Mouse (Mus musculus) retina, postnatal 1 day (tissue): ENCODE results near the gene Col4a2.

Source experiments
- DNase-seq: peaks from one replicate; pipeline ENCODE4 v3.0.0-alpha.2; 2012

Gene Col4a2

DNA sequence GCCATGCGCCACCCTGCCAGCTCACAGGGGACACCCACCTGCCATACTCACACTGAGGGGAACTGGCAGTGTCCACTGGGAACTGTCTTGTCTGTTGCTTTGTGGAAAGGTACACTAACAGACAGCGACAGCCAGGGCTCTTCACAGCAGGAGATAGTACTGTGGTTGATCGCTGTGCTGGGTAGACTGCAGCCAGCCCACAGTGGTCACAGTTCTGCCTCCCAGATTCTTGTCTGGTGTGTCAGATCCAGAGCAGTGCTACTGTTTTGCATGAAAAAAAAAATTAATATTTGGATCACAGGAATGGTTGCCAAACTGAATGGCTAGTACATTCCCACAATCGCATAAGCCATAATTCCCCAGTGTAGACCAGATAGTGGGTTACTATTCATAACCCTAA is 74.7 kb downstream of the Col4a2 start:
- DNase-seq, result no peak

GRCm38 (mm10) chr8:11389275-11390050 is 76.9 kb downstream of the Col4a2 start:
- no peak for DNase-seq

GRCm38 (mm10) chr8:11392739-11393138 is 80.1 kb downstream of the Col4a2 start:
- DNase-seq, result peak; percentile 82

GRCm38 (mm10) chr8:11393161-11393560 is 80.6 kb downstream of the Col4a2 start:
- DNase-seq, result peak; percentile 54

- DNase-seq, result no peak
Measured at GRCm38 (mm10) chr8:11393607-11394006, 81.0 kb downstream of the Col4a2 start.

DNA sequence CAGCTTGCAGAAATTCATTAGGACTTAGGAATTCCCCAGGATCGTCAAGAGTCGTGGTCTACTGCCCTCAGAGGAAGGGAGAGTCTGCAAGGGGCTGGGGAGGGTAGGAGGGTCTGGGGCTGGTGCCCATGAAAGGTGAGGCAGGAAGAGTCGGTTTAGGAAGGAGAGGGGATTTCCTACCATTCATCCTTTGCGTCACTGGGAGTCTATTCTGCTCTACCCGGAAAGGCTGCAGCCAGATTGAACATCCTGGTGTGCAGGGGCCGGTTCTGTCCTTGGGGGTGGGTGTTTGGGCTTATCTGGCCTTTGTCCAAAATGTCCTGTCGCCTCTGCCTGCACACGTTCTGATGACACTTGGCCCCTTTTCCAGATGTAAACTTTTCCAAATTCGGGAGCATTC is 82.2 kb downstream of the Col4a2 start:
- DNase-seq, result no peak

DNA sequence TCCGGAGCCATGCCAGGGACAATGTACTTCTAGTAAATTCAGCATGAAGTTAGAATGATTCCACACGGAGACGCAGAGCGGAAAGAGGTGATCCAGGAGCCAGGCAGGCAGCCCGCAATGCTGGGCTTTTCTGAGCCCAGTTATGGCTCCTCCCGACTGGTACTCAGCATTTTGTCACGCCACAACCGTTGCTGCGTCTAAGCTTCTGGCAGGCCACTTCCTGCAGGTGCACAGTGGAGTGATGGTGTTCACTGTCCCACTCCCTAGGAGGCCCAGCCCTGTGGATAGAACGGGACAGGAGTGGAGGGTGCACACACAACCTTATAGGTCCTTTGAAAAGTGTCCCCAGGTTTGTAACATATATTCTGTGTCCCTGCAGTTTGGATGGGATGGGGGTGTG is 83.0 kb downstream of the Col4a2 start:
- no peak for DNase-seq

DNA sequence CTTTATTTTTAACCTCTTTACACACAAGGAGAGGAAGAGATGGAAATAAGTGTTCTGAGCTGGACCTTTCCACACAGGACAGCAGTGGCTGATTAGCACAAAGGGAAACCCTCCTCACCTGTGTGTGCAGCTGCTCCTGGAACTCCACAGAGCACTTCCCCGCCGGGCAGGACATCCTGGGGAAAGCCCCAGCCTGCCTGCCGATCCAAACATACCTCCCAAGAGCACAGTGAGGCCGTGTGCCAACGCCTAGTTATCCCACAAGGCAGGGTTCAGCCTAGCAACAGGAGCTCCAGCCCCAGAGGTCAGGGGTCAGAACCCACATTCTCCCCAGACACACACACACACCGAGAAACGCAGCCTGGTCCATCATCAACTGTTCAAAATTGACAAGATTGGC is 83.5 kb downstream of the Col4a2 start:
- DNase-seq, result no peak

DNA sequence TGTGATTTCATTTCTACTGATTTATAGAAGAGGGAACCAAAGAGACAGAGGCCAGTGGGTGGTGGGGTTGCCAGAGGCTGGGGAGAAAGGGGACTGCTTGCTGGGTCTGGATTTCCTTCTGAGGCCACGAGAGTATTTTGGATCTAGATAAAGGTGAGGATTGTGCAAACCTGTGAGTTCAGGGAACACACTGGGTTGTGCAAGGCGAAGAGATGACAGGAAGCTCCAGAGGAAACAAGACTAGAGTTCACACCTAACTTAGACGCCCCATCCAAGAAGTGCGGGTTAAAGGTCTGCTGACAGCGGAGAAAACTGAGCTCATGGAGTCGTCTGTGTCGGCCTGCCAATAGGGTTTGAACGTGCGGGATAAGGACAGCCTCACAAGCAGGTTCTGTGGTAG is 84.5 kb downstream of the Col4a2 start:
- DNase-seq, result no peak

DNA sequence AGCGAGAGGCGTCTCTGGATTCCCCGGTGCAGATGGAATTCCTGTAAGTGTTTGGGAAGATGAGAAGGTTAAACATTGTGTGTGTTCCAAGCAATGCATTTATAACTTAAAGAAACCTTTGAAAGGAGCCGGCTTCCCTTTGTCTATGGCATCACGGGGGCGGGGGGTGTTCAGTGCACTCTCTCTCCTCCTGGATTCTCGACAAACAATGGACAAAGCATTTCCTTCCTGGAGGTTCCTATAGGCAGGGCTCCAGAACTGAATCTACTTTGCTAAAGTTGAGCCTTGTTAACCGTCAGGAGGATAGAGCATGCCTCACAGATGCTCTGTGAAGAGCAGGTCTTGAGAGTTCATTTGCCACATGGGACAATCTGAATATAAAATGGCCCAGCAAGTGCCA is 87.1 kb downstream of the Col4a2 start:
- DNase-seq, result peak; percentile 55

DNA sequence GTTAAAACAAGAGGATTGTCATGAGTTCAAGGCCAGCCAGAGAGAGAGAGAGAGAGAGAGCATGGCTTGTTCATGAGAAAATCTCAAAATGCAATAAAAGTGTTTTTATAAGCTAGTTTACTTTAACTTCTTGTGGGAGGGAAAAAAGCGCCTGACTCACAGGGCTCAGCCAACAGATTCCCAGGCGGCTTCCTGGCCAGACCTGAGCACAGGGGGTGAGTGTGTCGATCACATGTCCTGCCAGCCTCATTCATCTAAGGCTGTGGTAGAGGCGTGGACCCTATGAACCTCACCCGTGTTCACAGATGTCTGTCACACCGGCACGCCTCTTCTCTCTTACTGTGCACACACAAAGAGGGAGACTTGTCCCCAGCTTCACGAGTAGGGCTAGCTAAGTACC is 87.6 kb downstream of the Col4a2 start:
- DNase-seq, result no peak

DNA sequence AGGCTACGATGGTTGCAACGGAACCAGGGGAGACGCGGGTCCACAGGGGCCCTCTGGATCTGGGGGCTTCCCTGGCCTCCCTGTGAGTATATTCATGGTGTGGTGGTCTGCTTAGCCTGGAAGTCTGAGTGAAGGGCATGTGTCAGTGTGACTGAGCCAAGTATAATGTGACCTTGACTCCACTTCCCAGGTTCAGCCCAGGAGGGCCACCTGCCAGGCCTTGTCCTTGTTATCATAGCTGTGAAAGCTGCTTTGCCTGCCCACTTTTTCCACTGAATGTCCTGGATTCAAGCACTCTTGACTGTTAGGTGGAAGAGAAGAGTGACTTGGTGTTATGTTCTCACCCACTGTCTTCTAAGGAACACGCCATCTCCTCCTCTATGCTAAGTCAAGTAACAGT is 88.6 kb downstream of the Col4a2 start:
- DNase-seq, result no peak

GRCm38 (mm10) chr8:11402220-11402619 is 89.6 kb downstream of the Col4a2 start:
- no peak for DNase-seq

DNA sequence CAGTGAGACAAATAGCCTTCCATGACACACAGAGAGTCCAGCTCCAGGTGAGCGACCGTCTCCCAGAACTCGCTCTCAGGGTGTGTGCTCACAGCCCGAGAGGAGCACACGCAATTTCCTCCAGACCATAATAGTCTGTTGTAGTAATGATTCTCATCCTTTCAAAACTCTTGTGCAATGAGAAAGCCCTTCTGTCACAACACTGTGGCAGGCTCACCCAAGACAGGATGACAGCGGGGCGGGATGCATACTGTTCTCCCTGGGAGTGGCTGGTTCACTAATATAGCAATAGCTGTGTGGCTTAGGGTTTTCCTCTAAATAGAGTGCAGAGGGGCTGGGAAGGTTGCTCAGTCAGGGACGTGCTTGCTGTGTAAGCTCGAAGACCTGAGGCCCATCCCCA is 91.2 kb downstream of the Col4a2 start:
- no peak for DNase-seq

- no peak for DNase-seq
Measured at GRCm38 (mm10) chr8:11404614-11405013, 92.0 kb downstream of the Col4a2 start.

GRCm38 (mm10) chr8:11405722-11406481 is 93.3 kb downstream of the Col4a2 start:
- no peak for DNase-seq

DNA sequence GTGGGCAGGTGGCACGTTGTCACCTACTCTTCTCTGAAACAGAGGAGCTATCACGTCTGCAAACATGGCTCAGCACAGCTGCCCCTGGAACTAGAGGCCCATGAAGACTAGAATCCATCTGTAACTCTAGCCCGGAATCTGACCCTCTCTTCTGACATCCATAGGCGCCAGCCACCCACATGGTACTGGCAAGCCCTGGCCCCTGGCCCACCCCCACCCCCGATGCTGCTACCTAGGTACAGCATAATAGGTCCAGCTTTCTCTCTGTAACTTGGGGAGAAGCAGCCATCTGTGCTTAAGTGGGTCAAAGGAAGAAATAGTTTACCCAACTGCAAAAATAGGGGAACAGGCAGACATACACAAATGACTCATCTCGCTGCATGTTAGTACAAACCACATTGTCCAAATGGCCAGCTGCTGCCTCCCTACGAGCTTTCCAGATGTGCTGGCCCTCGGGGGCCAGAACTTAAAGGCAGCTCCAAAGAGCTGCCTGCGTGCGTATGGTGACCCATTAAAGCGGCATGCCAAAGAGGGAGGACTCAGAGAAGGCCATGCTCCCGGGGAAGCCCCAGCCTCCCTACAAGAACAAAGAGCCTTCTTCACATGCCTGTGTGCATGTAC is 99.0 kb downstream of the Col4a2 start:
- DNase-seq, result peak; percentile 75

DNA sequence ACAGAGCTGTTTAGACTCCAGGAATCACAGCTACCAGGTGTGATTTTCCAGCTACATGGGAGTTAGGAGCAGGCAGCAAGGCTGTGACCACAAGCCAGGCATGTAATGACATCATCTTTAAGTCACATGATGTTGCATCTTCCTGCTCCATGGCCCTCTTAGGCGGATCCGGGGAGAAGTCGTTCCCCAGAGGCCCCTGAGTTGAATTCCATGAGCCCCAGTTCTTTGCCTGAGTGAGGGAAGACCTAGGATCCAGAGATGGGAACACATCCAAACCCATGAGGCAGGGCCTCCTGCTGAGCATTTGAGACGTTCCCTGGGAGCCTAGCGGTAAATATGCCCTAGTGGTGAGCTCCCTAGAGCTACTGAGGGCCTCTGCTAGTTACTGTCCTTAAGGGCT is 99.8 kb downstream of the Col4a2 start:
- peak; percentile 53 for DNase-seq

GRCm38 (mm10) chr8:11414304-11414703 is 101.7 kb downstream of the Col4a2 start:
- DNase-seq, result peak; percentile 52

DNA sequence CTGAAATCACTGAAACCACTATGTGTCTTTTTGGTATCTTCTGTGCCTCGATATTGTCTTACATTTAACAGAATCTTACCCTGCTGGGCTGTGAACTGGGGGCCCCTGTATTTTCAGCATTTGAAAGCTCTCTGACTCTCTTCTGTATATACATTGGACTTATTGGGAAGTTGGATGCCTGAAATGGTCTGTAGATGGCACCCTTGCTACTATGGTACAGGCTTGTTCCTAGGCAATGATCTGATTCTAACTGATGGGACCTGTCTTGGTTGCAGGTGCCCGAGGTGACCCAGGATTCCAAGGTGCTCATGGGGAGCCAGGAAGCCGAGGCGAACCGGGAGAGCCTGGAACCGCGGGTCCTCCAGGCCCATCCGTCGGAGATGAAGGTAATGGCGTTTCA is 102.5 kb downstream of the Col4a2 start:
- peak; percentile 42 for DNase-seq

DNA sequence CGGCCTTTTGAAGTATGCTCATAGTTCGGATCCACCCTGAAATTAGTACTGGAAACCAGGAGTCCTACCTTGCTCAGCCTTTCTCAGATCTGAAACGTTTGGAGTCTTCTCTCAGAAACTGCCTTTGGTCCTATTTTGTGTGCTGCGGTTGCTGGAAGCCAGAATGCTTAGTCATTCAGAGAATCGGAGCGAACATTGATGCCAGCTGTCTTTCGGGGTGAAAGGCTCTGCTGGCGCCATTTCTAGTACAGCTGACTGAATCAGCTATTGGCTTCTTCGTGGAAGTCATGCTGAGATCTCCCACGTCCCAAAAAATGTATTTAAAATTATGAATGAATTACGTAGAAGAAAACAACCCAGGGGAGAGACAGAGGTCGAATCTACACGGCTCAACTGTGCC is 105.2 kb downstream of the Col4a2 start:
- no peak for DNase-seq

DNA sequence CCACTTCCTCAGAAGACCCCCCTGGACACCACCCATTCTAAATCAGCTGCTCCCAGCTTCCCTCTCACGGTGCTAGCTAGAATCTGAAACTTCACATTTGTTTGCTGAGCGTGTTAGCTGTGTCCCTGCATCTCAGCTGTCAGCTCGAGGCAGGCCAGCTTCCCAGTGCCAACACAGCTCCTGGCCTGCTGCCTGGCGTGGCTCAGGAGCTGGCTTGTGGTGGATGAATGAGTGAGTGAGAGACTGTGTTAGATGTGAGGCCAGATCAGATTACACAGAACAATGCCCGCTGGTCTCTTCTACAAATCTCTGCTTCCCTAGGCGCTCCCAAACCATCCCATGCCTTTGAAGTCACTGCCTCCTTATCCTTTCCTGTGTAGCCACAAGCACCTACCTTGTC is 106.6 kb downstream of the Col4a2 start:
- no peak for DNase-seq

DNA sequence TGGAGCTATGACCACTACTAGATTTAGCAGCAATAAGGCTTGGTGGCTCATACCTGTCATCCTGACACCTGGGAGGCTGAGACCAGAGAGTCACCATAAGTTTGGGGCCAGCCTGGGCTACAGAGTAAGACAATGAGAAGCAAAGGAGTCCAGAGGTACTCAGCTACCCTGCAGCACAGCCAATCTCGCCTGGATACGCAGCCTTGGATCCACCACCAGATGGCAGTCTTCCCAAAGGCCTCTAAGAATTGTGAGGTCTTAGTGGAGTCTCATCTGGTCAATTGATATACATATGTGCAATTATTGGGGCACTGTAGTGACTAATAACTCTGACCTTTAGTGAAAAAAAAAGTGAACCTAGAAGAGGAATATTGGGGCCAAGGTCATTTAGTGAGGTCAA is 107.0 kb downstream of the Col4a2 start:
- peak; percentile 76 for DNase-seq

- DNase-seq, result peak; percentile 49
Measured at GRCm38 (mm10) chr8:11421105-11421504, 108.5 kb downstream of the Col4a2 start.
